Mouse (Mus musculus) brain, adult 10 weeks (tissue): ENCODE results near the gene Col13a1. TPM values are rescaled to one million over a fixed set of nuclear protein-coding genes. Genes with fewer than 3 reads are reported as not detected.

ENCODE experiments used
- polyA plus RNA-seq: library from polyadenylated mRNA; stranded (reverse); fragments of 350-450 nt; fragmentation: Illumina TruSeq; extraction: RNeasy Lipid Tissue Mini Kit (QIAGEN cat#74804); gene quantifications from one replicate; pipeline ENCODE4 v1.2.3, GENCODE M21; 2015; ENCODE audit warnings: low read depth, low replicate concordance

Gene Col13a1
- polyA plus RNA-seq, result 1.0 TPM

DNA sequence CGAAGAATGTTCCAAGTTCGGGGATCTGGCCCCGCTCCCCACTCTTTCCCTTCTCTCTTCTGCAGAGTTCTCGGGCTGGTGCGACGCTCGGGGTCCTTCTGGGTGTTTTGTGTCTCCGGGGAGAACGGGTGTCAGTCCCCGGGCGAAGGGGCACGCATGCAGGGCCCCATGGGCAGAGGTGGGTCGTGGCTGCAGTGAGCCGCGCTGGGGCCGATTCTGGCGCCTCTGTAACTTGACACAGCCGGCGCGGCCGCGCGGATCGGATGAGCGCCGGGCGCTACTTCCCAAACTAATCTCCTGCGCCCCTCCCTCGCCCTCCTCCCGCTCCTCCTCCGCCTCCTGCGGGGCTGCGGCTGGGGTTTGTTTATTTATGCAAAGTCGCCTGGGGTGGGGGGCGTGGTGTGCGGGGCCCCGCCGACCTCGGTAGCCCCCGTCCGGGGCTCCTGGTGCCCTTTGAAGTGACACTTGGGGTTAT is at the start of gene Col13a1:
Col13a1 (minus strand) TSS at position 243 of the 475 bp plus-strand sequence.

Other genes starting within 250 kb of the Col13a1 start
- 18.8 TPM for gene H2afy2, start 195.0 kb downstream of the Col13a1 start, polyA plus RNA-seq
- not detected for gene Neurog3, start 154.0 kb upstream of the Col13a1 start, polyA plus RNA-seq
- 52.2 TPM for gene Fam241b, start 164.8 kb upstream of the Col13a1 start, polyA plus RNA-seq